Mouse (Mus musculus): ENCODE data around the gene Olfr592.
"Not testable (repeated sequence)": the region's sequence is repeated elsewhere in the genome, so short reads cannot be mapped to it uniquely, and the experiment has no call there.

The Olfr592 gene

DNA sequence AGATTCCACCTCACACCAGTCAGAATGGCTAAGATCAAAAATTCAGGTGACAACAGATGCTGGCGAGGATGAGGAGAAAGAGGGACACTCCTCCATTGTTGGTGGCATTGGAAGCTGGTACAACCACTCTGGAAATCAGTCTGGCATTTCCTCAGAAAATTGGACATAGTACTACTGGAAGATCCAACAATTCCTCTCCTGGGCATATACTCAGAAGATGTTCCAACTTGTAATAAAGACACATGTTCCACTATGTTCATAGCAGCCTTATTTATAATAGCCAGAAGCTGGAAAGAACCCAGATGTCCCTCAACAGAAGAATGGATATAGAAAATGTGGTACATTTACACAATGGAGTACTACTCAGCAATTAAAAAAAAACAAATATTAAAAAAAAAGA lies at the start of gene Olfr592:
Olfr592 (plus strand) TSS at position 301 of the 400 bp plus-strand sequence.
- DNase-seq (ENCODE audit: low spot score): not testable (repeated sequence)

- DNase-seq (ENCODE audit: low spot score): no peak
These were observed 44.0 kb upstream of the Olfr592 start, which contains the start of gene Olfr588-ps1 for GRCm38 (mm10) chr7:103140579-103140978. Gene Olfr588-ps1, plus strand, starts transcription at chr7:103140879.

DNA sequence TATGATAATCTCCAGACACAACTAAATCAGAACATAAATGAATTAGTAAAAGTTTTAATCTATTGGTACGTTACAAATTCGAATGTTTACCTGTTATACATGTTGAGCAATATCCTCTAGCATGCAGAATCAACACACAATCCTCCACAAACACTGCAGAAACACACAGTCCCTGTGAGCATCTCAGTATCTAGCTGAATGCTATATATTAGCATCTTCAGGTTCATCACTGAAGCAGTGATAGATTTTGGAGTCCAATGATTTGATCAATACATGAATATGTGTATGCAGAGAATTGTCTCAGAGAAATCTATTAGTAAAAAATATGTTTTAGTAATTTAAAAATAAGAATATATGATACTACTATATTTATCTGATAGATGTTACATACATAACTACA lies 28.3 kb upstream of the Olfr592 start, which contains the start of gene Olfr589:
Olfr589 (minus strand) TSS at position 101 of the 400 bp plus-strand sequence.
- DNase-seq (ENCODE audit: low spot score): no peak

DNA sequence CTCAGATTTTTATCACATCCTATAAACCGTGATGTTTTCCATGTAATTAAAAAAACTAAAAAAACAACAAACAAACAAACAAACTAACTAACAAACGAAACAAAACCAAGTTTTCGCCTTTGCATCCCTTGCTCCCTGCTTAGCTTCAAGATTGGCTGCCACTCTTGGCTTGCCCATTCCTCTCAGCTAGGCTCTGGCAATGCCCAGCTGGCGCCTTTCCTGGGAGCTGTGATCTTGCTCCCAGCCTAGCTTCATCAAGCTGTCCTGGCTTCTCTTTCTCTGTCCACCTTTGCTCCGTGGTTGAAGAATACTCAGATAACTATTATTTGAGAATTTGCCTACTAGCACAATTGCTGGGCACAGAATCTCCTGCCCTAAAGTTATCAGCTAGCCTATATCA lies 14.9 kb upstream of the Olfr592 start:
- no peak for DNase-seq (ENCODE audit: low spot score)

DNA sequence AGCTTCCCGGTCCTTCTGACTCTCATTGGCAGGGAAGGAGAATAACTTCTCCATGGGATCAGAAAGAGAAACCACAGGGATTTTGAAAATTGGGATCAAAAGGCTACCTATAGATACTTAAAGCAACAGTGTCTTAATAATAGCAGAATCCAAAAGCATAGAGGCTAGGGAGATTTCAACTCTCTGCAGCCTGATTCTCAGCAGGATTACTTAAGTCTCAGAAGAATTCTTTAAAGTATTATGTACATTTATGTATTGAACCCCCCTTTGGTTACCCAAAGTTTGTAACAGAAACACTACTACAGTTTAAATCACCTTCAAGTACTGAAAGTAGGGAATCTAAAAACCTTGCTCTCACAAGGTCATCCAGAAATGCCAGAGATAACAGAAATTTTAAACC lies 6.4 kb upstream of the Olfr592 start, which contains the start of gene Olfr591:
Olfr591 (minus strand) TSS at position 101 of the 400 bp plus-strand sequence.
- DNase-seq (ENCODE audit: low spot score): no peak

DNA sequence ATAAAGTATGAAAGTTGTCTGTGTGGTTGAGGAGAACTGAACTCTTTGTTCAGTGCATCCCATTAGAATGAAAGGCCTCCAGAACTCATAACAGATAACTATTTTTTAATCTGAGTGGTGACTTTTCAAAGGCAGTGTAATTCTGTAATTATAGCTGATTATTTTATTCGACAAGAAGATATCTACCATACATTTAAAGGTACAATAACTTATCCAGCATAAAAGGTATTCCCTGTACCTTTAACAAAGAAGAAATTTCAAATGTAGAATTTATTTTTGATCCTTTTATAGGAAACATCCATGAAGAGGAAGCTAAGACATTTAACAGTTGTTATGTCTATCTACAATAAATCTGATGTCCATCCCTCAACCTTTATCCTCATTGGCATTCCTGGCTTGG lies 27.0 kb downstream of the Olfr592 start, which contains the start of gene Olfr593:
Olfr593 (plus strand) TSS at position 301 of the 400 bp plus-strand sequence.
- DNase-seq (ENCODE audit: low spot score): no peak

- not testable (repeated sequence) for DNase-seq (ENCODE audit: low spot score)
These were observed 27.4 kb downstream of the Olfr592 start for GRCm38 (mm10) chr7:103212050-103212449.

GRCm38 (mm10) chr7:103216696-103217095 lies 32.1 kb downstream of the Olfr592 start, which contains the start of gene Olfr594:
Gene Olfr594, plus strand, starts transcription at chr7:103216996.
- DNase-seq (ENCODE audit: low spot score): no peak

Measured in ovary, postnatal 10 days (tissue).